Mouse (Mus musculus): ENCODE measurements around the gene Ruvbl1. TPM values are rescaled to one million over a fixed set of nuclear protein-coding genes. Genes with fewer than 3 reads are reported as not detected.

The Ruvbl1 gene
- polyA plus RNA-seq, 1 experiment from 2014 or later: 138 TPM

DNA sequence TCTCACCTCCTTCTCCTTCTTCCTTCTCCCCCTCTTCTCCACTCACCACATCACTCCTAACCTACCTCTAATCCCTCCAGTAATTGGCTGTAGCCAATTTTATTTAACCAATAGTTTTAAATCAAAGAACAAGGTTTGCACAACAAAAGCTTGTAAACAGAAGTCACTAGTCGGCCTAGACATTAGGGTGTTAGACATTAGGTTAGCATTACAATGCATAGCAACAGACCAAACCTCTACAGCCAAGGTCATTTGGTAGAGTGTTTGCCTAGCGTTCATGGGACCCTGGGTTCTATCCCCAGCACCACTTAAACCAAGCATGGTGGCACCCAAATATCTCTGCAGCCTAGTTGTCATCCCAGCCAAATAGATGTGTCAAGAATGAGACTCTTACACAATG is 10.7 kb upstream of the Ruvbl1 start:
- Histone ChIP-seq H3K4me3 (no peak overlapping the region), H3K4me2 (no peak overlapping the region), H3K27ac (no peak overlapping the region), H3K9me3 (replicated peaks) (no peaks in the 10 kb centered on the region), H3K27me3 (replicated peaks) (peaks cover 13% of the 10 kb centered on the region; the same call in 1 of the 2 replicates), H3K9ac (no peak overlapping the region), H3K4me1 (no peaks in the 10 kb centered on the region), H3K36me3 (no peaks in the 10 kb centered on the region)
- ATAC-seq: no peak
- WGBS (ENCODE audit: insufficient replicate concordance): 56% methylated on average over 2 of the region's 2 CpGs

DNA sequence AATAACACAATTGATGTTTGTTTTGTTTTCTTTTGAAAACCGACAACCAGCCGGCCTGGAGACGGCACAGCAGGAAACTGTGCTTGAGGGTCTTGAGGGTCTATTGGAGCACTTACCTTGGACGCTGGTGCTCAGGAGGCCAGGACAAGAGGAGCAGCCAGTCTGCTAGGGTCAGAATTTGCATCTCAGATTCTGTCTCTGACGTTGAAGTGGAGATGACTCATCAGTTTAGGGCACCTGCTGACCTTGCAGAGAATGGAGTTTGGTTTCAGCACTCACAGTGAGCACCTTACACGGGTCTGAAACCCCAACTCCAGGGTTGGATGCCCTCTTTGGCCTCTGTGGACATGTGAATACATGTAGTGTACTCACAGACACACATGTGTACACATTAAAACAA is 4.7 kb downstream of the Ruvbl1 start:
- no peak overlapping the region for H3K4me2 ChIP-seq
- peaks cover 79% of the 10 kb centered on the region for H3K36me3 ChIP-seq
- H3K27me3 ChIP-seq (replicated peaks): no peaks in the 10 kb centered on the region
- WGBS (ENCODE audit: insufficient replicate concordance): 70% methylated on average over 6 of the region's 6 CpGs
- H3K9me3 ChIP-seq (replicated peaks): no peaks in the 10 kb centered on the region
- H3K4me1 ChIP-seq: peaks cover 34% of the 10 kb centered on the region
- no peak overlapping the region for H3K9ac ChIP-seq
- H3K4me3 ChIP-seq: no peak overlapping the region
- H3K27ac ChIP-seq: no peak overlapping the region
- no peak for ATAC-seq

DNA sequence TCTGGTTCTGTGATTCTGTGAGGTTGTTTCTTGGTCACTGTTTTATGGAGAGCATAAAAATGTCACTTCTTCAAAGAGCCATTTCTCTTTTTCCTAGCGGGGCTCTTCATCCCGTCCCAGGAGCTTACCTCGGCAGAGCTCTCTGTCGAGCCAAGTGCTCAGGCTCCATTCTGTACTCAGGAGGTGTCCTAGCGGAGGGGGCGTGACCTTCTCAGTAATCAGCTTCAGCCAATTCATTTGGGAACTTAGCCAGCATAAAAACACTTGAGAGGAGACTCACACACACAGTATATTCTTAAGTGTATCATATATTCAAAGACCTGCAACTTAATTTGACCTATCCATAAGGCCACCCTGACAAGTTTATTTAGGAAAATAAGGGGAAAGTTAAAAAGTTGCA is 15.2 kb downstream of the Ruvbl1 start:
- Histone ChIP-seq H3K27ac (no peak overlapping the region), H3K27me3 (replicated peaks) (no peaks in the 10 kb centered on the region), H3K4me3 (no peak overlapping the region), H3K36me3 (peaks cover 97% of the 10 kb centered on the region), H3K9me3 (replicated peaks) (no peaks in the 10 kb centered on the region), H3K4me2 (no peak overlapping the region), H3K4me1 (peaks cover 13% of the 10 kb centered on the region; the same call in 1 of the 2 replicates), H3K9ac (no peak overlapping the region)
- ATAC-seq: no peak
- WGBS (ENCODE audit: insufficient replicate concordance): 76% methylated on average over 6 of the region's 6 CpGs

DNA sequence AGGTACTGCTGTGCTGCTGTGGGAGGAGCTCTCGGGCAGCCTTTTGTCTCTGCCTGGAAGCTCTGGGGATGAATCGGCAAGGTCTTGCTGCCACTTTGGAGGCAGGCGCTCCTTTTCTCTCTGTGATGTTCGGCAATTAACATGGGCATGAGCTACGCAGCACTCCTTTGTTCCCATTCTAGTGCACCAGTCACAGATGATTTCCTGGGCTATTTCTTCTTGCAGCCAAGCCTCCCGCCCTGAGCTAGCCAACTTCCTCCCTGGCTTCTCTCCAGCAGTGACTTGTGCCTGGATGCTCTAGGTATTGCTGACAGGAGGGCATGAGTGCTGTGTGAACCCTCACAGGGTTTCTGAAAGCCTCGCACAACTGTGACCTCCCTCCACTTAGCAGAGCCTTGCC is 17.9 kb downstream of the Ruvbl1 start:
- no peaks in the 10 kb centered on the region for H3K9me3 ChIP-seq (replicated peaks)
- peaks cover 100% of the 10 kb centered on the region for H3K36me3 ChIP-seq

DNA sequence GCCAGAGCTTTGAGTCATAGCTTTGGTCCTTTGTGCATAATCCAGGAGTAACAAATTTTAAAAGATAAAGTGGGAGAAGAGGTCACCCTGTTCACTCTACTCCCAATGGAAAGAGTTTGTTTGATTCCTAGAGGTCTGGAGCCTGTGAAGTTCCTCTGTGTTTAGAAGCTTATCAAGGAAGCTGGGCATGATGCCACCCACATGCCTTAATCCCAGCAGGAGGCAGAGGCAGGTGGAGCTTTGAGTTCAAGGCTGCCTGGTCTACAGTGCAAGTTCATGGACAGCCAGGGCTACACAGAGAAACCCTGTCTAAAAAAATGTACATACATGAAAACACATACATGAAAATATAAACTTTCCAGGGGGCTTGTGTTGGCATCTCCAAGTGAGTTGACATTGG is 18.7 kb downstream of the Ruvbl1 start:
- Histone ChIP-seq H3K4me3 (no peak overlapping the region), H3K27me3 (replicated peaks) (no peaks in the 10 kb centered on the region), H3K36me3 (peaks cover 100% of the 10 kb centered on the region), H3K9ac (no peak overlapping the region), H3K4me1 (peaks cover 6% of the 10 kb centered on the region; the same call in 1 of the 2 replicates), H3K27ac (no peak overlapping the region), H3K9me3 (replicated peaks) (no peaks in the 10 kb centered on the region), H3K4me2 (no peak overlapping the region)
- no peak for ATAC-seq

More for the DNA sequence above, 17.9 kb downstream of the Ruvbl1 start:
- Histone ChIP-seq H3K27ac (no peak overlapping the region), H3K4me2 (no peak overlapping the region), H3K4me3 (no peak overlapping the region), H3K4me1 (peaks cover 6% of the 10 kb centered on the region; the same call in 1 of the 2 replicates), H3K9ac (no peak overlapping the region), H3K27me3 (replicated peaks) (no peaks in the 10 kb centered on the region)
- WGBS (ENCODE audit: insufficient replicate concordance): 83% methylated on average over 7 of the region's 7 CpGs
- no peak for ATAC-seq

DNA sequence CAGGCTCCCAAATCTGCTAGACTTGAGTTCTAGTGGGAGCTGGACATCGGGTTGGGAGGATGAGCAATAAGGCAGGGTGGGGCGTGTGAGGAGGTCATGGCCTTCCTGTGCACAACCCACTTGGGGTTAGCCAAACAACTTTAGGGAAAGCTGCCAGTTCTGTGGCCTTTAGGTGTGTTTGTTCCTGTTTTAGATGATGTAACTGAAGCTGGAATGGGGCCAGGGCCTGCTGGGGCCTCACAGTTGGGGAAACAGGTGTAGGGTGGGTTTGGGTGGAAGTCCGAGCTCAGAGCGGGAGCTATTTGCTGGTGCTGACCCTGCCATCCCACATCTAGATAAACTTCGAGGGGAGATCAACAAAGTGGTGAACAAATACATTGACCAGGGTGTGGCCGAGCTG is 20.2 kb downstream of the Ruvbl1 start:
- H3K27me3 ChIP-seq (replicated peaks): no peaks in the 10 kb centered on the region
- H3K4me3 ChIP-seq: no peak overlapping the region
- H3K4me2 ChIP-seq: no peak overlapping the region
- ATAC-seq: peak; percentile 58
- H3K9ac ChIP-seq: no peak overlapping the region
- peaks cover 96% of the 10 kb centered on the region for H3K36me3 ChIP-seq
- 73% methylated on average over 6 of the region's 6 CpGs for WGBS (ENCODE audit: insufficient replicate concordance)
- H3K4me1 ChIP-seq: peaks cover 6% of the 10 kb centered on the region; the same call in 1 of the 2 replicates
- no peak overlapping the region for H3K27ac ChIP-seq
- H3K9me3 ChIP-seq (replicated peaks): no peaks in the 10 kb centered on the region

DNA sequence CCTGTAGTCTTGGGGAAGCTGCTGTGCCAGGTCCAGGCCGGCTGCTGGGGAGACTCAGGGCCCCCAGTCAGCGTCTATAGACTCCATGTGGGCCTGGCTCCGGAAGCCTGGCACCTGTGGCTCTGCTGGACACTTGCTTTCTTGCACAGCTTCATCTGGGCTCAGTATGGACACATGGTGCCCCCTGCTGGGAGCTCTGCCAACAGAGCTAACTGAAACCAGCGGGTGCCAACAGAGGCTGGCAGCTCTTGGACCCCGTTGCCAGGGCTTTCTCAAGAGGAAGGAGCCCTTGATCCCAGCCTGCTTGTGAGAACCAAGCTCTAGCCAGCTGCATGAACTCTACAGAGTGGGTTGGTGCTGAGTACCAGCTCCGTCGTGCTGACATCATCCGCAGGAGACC is 21.7 kb downstream of the Ruvbl1 start:
- no peak overlapping the region for H3K4me2 ChIP-seq
- no peaks in the 10 kb centered on the region for H3K27me3 ChIP-seq (replicated peaks)
- no peaks in the 10 kb centered on the region for H3K9me3 ChIP-seq (replicated peaks)
- H3K4me1 ChIP-seq: peaks cover 6% of the 10 kb centered on the region; the same call in 1 of the 2 replicates
- no peak for ATAC-seq
- H3K27ac ChIP-seq: no peak overlapping the region
- no peak overlapping the region for H3K4me3 ChIP-seq
- WGBS (ENCODE audit: insufficient replicate concordance): 77% methylated on average over 8 of the region's 8 CpGs
- H3K36me3 ChIP-seq: peaks cover 96% of the 10 kb centered on the region
- H3K9ac ChIP-seq: no peak overlapping the region

DNA sequence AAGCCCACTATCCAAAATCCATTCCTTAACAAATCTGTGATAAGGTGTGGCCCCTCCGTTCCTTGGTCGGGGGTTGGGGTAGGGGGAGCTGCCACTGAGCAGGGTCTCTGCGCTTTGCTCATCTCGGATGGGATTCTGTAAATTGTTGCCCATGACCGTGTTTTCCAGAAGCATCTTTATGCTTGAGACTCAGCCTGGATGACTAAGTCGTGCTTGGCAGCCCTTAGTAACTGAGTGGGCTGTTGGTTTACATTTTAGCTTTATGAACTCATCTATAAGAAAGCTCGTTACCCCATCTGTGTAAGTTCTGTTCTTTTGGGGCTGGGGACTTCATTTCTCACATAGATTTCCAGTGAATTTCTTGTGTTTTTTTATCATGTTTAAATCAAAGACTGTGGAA is 23.8 kb downstream of the Ruvbl1 start:
- no peak for ATAC-seq
- Histone ChIP-seq H3K9me3 (replicated peaks) (no peaks in the 10 kb centered on the region), H3K36me3 (peaks cover 96% of the 10 kb centered on the region), H3K27ac (no peak overlapping the region), H3K27me3 (replicated peaks) (no peaks in the 10 kb centered on the region), H3K4me2 (no peak overlapping the region), H3K4me1 (peaks cover 6% of the 10 kb centered on the region; the same call in 1 of the 2 replicates), H3K4me3 (no peak overlapping the region), H3K9ac (no peak overlapping the region)
- WGBS (ENCODE audit: insufficient replicate concordance): 79% methylated on average over 7 of the region's 7 CpGs

DNA sequence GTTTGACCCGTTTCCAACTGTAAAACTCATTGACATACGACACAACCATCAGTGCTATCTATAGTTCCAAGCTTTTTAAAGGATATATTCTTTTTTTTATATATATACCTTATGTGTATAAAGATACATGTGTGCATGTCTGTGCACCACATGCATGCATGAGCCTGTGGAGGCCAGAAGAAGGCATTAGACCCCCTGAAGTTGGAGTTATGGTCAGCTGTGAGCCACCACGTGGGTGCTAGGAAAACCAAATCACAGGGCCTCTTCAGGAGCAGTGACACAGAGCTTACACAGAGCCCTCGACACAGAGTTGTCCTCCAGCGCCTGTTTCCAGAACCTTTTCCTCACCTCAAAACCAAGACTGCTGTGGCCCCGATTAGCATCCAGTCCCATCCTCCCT is 24.6 kb downstream of the Ruvbl1 start:
- H3K9ac ChIP-seq: no peak overlapping the region
- H3K4me3 ChIP-seq: no peak overlapping the region
- no peaks in the 10 kb centered on the region for H3K9me3 ChIP-seq (replicated peaks)
- H3K27ac ChIP-seq: no peak overlapping the region
- no peak overlapping the region for H3K4me2 ChIP-seq
- no peak for ATAC-seq
- 80% methylated on average over 6 of the region's 6 CpGs for WGBS (ENCODE audit: insufficient replicate concordance)
- H3K4me1 ChIP-seq: peaks cover 1% of the 10 kb centered on the region; the same call in 1 of the 2 replicates
- H3K27me3 ChIP-seq (replicated peaks): no peaks in the 10 kb centered on the region
- peaks cover 91% of the 10 kb centered on the region for H3K36me3 ChIP-seq

DNA sequence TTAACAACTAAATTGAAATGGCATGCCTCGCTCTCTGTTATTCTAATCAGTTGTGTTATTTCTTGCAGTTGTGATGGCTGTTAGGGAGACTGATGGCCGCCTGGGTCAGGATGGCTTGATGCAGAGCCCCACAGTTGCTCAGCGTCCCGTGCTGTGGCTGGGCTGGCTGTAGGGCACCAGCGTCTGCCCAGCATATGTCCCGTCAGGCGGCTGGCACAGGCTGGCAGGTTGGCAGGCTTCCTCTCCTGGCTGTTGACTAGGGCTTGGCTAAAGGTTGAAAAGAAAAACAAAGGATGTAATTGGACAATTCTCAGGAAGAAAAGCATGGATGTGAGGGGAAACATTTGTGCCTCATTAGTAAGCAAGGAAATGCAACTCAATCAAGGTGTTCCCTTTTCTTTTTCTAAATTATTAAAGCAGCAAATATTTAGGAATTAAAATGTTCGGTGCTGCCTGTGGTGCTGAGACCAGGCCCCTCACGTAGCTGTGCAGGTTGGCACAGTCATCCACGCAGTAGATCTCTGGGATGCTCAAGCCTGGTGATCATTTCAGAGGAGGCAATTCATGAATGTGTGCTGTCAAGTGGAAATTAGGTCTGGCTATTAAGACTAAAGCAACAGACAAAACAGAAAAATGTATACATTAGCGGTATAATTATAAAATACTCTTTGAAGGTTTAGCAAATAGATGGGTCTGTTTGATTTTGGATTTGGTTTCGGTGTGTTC is 25.6 kb downstream of the Ruvbl1 start:
- Histone ChIP-seq H3K4me1 (peaks cover 5% of the 10 kb centered on the region), H3K36me3 (peaks cover 86% of the 10 kb centered on the region), H3K9ac (no peak overlapping the region), H3K27ac (no peak overlapping the region), H3K9me3 (replicated peaks) (no peaks in the 10 kb centered on the region), H3K4me2 (no peak overlapping the region), H3K4me3 (no peak overlapping the region), H3K27me3 (replicated peaks) (no peaks in the 10 kb centered on the region)
- WGBS (ENCODE audit: insufficient replicate concordance): 85% methylated on average over 12 of the region's 12 CpGs
- ATAC-seq: no peak

DNA sequence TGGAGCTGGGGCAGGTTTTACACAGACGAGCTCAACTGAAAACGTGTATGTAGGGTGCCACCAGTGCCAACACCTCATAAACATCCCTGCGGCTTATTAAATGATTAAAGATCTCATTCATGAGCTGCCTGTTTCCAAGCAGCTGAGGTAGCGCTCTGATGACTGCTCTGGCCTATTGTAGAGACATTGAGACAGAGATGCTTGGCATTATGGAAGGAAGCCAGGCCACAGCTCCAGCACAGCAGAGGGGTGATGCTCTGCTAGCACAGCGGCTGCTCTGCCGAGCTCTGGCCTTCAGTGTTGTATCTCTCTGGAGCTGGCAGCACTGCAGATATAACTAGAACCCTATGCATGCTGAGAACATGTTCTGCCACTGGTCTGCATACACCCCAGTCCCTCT is 28.5 kb downstream of the Ruvbl1 start:
- 82% methylated on average over 6 of the region's 6 CpGs for WGBS (ENCODE audit: insufficient replicate concordance)
- no peak overlapping the region for H3K27ac ChIP-seq
- no peak for ATAC-seq
- H3K4me3 ChIP-seq: no peak overlapping the region
- no peak overlapping the region for H3K4me2 ChIP-seq
- no peaks in the 10 kb centered on the region for H3K27me3 ChIP-seq (replicated peaks)
- peaks cover 85% of the 10 kb centered on the region for H3K36me3 ChIP-seq
- no peak overlapping the region for H3K9ac ChIP-seq
- H3K9me3 ChIP-seq (replicated peaks): no peaks in the 10 kb centered on the region
- peaks cover 12% of the 10 kb centered on the region for H3K4me1 ChIP-seq

DNA sequence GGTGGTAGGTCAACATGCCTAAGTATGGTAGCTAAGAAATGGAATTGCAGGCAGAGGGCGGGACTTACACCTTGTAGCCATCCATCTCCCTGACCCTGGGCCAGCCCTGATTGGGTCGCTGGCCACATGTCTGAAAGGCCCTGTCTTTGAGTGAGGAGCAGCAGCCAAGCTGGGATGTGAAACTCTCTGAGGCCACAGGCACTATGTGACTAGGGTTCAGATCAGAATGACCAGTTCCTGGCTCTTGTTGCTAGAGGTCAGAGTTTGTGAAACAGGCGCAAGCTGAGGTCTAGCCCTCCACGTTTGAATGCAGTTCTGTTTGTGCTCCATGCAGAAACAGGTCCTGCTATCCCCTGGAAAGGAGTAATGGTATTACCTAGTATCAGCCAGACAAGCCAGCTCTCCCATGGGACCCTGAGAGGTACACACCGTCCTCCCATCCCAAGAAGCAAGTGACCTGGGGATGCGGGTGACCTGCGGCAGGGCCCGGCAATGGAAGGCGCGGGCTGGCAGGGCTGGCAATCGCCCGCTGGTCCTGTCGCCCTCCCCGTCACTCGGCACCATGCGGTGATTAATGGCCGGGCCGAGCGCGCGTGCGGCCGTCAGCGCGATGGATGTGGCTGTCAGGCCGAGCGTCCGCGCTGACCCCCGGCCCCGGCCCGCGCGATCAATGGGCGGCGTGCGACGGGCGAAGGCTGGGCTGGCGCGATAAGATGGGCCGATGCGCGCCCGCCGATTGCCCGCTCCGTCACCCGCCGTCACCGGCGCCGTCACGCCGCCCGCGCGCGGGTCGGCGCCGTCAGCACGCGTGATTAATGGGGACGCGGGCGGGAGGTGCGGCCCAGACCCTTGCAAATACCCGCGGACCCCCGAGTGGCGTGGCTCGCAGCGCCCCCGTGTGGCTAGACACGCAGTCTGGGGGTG is 34.5 kb downstream of the Ruvbl1 start:
- no peaks in the 10 kb centered on the region for H3K9me3 ChIP-seq (replicated peaks)
- H3K4me3 ChIP-seq: peak overlapping the region; percentile 60
- no peaks in the 10 kb centered on the region for H3K27me3 ChIP-seq (replicated peaks)
- H3K4me1 ChIP-seq: peaks cover 72% of the 10 kb centered on the region
- peak; percentile 65 for ATAC-seq
- H3K9ac ChIP-seq: peak overlapping the region; percentile 69
- H3K4me2 ChIP-seq: peak overlapping the region; percentile 81
- H3K27ac ChIP-seq: peak overlapping the region; percentile 94
- 3% methylated on average over 76 of the region's 76 CpGs for WGBS (ENCODE audit: insufficient replicate concordance)
- H3K36me3 ChIP-seq: peaks cover 57% of the 10 kb centered on the region
